Mouse (Mus musculus): ENCODE results near the gene Atp5s. TPM values are rescaled to one million over a fixed set of nuclear protein-coding genes. Genes with fewer than 3 reads are reported as not detected.

The Atp5s gene
- polyA plus RNA-seq, 1 experiment from 2014 or later: 21.6 TPM

GRCm38 (mm10) chr12:69789766-69790529, 65.2 kb downstream of the Atp5s start:
- peak overlapping the region; percentile 68 for H3K4me3 ChIP-seq
- no peaks in the 10 kb centered on the region for H3K9me3 ChIP-seq
- H3K4me1 ChIP-seq: peaks cover 16% of the 10 kb centered on the region
- 29% methylated on average over 27 of the region's 27 CpGs for WGBS
- H3K27ac ChIP-seq: peak overlapping the region; percentile 79
- H3K27me3 ChIP-seq (ENCODE audit: poor library complexity, severe bottlenecking): peaks cover 60% of the 10 kb centered on the region
- H3K36me3 ChIP-seq (replicated peaks): no peaks in the 10 kb centered on the region
- DNase-seq (ENCODE audit: extremely low spot score, low spot score): no peak

DNA sequence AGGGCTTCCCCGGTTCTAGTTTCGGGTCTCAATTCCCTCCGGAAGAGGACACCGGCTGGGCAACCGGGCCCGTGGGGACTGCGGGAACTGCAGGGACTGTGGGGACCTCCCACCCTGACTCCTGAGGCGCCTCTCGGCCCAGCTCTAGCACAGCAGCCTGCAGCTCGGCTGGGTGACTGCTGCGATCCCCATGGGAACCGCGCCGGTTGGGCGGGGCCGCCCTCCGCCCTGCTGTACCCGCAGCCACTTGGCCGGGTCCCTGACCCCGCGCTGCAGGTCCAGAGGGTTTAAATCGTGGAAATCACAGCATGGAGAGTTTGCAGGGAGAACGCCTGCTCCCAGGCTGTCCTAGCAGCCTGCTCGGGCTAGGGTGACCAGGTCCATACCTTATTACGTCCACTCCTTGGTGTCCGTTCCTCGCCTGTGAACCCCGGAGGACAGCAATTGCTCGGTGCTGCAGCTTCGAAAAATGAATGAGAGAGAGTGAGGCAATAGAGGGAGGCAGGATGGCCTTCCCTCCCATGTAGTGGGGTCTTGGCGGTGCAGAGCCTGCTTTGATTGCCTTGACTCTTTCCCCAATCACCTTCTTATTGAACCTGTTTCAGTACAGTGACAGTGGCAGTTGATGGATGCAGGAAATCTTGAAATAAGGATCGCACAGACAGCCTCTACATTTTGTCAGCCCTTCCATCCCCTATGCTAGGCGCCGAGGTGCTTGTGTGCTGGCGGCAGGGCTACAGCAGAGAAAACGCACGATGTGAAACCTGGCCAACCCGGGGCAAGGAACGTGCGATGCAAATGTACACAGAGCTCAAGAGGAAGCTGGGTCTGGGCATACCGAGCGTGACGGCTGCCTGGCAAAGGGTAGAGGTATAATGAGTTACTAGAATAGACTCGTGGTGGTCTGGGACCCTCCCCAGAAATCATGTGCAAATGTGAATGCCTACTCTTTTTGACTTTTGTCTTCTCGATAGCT, 66.1 kb downstream of the Atp5s start, which contains the start of gene Cdkl1:
Gene Cdkl1 (minus strand): TSS at position 738 of the 976 bp plus-strand sequence.
- Histone ChIP-seq H3K9me3 (no peaks in the 10 kb centered on the region), H3K36me3 (replicated peaks) (no peaks in the 10 kb centered on the region), H3K27ac (peak within 1 kb of the TSS; percentile 79), H3K27me3 (ENCODE audit: poor library complexity, severe bottlenecking) (peaks cover 60% of the 10 kb centered on the region), H3K4me1 (peaks cover 16% of the 10 kb centered on the region), H3K4me3 (peak within 1 kb of the TSS; percentile 68)
- WGBS: 4% methylated on average over 45 of the region's 45 CpGs
- peak; percentile 58 for DNase-seq (ENCODE audit: extremely low spot score, low spot score)

MicroRNAs encoded within 50 kb of the gene (microRNA counts, 519-probe panel; counts per million panel counts)
- microRNA mmu-miR-681: 341 counts per million, percentile 65 among the panel's probes with 10 or more counts

Small RNAs within 50 kb of the gene (microRNA-seq; reads per million reads assigned to microRNA genes)
- gene Mir681: not detected

Other genes with a start within 250 kb of the Atp5s start
- gene Vcpkmt, start 141.9 kb upstream of the Atp5s start, polyA plus RNA-seq (2016; fragmentation: Nextera tagmentation; extraction: Ambion mirVana): 30.6 and 32.4 TPM in 2 replicates
- 7.8 and 8.2 TPM in 2 replicates for gene Sos2, start 43.1 kb upstream of the Atp5s start, polyA plus RNA-seq (2016; fragmentation: Nextera tagmentation; extraction: Ambion mirVana)
- 20.4 and 21.0 TPM in 2 replicates for gene L2hgdh, start 77 bp upstream of the Atp5s start, polyA plus RNA-seq (2016; fragmentation: Nextera tagmentation; extraction: Ambion mirVana)
- 0.44 and 1.1 TPM in 2 replicates for gene Cdkl1, start 66.3 kb downstream of the Atp5s start, polyA plus RNA-seq (2016; fragmentation: Nextera tagmentation; extraction: Ambion mirVana)
- gene Atl1, start 167.7 kb downstream of the Atp5s start, polyA plus RNA-seq (2016; fragmentation: Nextera tagmentation; extraction: Ambion mirVana): 10.0 and 12.7 TPM in 2 replicates
- gene Map4k5, start 168.2 kb downstream of the Atp5s start, polyA plus RNA-seq (2016; fragmentation: Nextera tagmentation; extraction: Ambion mirVana): 23.5 and 24.6 TPM in 2 replicates